In the genomic region with DNA sequence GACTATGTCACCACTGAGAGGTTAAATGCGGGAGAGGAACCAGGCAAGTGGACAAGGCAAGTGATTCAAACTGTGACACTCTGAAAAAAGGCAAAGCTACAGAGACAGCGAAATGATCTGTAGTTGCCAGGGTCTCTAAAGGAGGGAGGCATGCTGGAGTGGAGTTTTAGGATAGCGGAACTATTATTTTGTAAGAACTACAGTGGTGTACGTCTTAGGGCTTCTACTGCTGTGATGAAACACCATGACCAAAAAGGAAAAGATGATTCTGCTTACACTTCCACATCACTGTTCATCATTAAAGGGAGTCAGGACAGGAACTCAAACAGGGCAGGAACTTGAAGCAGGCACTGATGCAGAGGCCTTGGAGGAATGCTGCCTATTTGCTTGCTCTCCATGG, we compare ENCODE assay signal across 19 mouse cellular contexts. TPM values are rescaled to one million over a fixed set of nuclear protein-coding genes. Genes with fewer than 3 reads are reported as not detected.
A peak's percentile ranks its signal among the peaks of the same experiment; 100 is the strongest.
DNase-seq lines count a peak whose midpoint lies in the region; ATAC-seq and TF ChIP-seq lines count a peak whose summit lies in the region.
"Had no signal": no experiment of that assay in that cellular context is flagged by ENCODE, and none has a peak within 500 bp of the region (broad histone marks: within the 10 kb centered on the region; RNA-seq: fewer than 3 reads in every experiment).

No protein-coding gene starts in this region.

- TF ChIP-seq POLR2A in heart, adult 2 months (IDR thresholded peaks at IDR 0.05; ENCODE audit: insufficient read depth, low read depth, low read length), result no peak
- TF ChIP-seq POLR2A in embryonic fibroblast, embryonic 13.5 days (IDR thresholded peaks at IDR 0.05; ENCODE audit: low read depth, low read length), result no peak
- no peak for TF ChIP-seq POLR2A in myocyte (IDR thresholded peaks at IDR 0.05; ENCODE audit: insufficient read length, low read depth)

- no peak for TF ChIP-seq CTCF in heart, adult 2 months (IDR thresholded peaks at IDR 0.05)
- no peak for TF ChIP-seq CTCF in embryonic fibroblast, embryonic 13.5 days (IDR thresholded peaks at IDR 0.05; ENCODE audit: borderline replicate concordance, insufficient read depth, low read length)
- TF ChIP-seq CTCF in intestine, postnatal 0 days (IDR thresholded peaks at IDR 0.05; ENCODE audit: low read depth), result no peak

- peaks cover 4% of the 10 kb centered on the region; the same call in 1 of the 2 replicates for H3K9me3 ChIP-seq in intestine, postnatal 0 days (ENCODE audit: control insufficient read depth)
- H3K9me3 ChIP-seq: embryonic facial prominence, embryonic 10.5 days; hindbrain, embryonic 13.5 days had no signal

- H3K4me1 ChIP-seq in heart, adult 2 months (ENCODE audit: control insufficient read depth, insufficient read depth, low read length), result peaks cover 7% of the 10 kb centered on the region
- peaks cover 5% of the 10 kb centered on the region for H3K4me1 ChIP-seq in embryonic fibroblast, embryonic 13.5 days (ENCODE audit: control insufficient read depth, insufficient read depth, low read length)
- H3K4me1 ChIP-seq in intestine, postnatal 0 days (replicated peaks; ENCODE audit: control insufficient read depth, insufficient read depth, low read length), result no peaks in the 10 kb centered on the region
- H3K4me1 ChIP-seq: forebrain, embryonic 10.5 days; hindbrain, embryonic 13.5 days had no signal

- no peaks in the 10 kb centered on the region for H3K79me2 ChIP-seq in heart, adult 2 months (replicated peaks; ENCODE audit: control insufficient read depth, insufficient read depth, low read length)
- H3K79me2 ChIP-seq in myocyte (ENCODE audit: control insufficient read depth, insufficient read depth), result no peaks in the 10 kb centered on the region

- DNase-seq in heart, adult 2 months, result no peak
- DNase-seq in heart, adult 11 months, result no peak
- DNase-seq in 416B (ENCODE audit: low read depth), result peak; percentile 35
- DNase-seq in thymus, postnatal 25 days, result no peak
- DNase-seq: adrenal gland, postnatal 14 days; cerebellum, adult 2 months; cerebellum, postnatal 10 days; gastrocnemius, postnatal 10 days; heart, postnatal 14 days had no signal

- H3K4me3 ChIP-seq in heart, adult 2 months, result no peak overlapping the region
- H3K4me3 ChIP-seq in embryonic fibroblast, embryonic 13.5 days (ENCODE audit: insufficient read depth, low read length), result no peak overlapping the region
- H3K4me3 ChIP-seq in myocyte, result no peak overlapping the region
- H3K4me3 ChIP-seq in intestine, postnatal 0 days (ENCODE audit: low read depth, low read length), result no peak overlapping the region
- H3K4me3 ChIP-seq: embryonic facial prominence, embryonic 10.5 days; erythroblast, embryonic 14.5 days; forebrain, embryonic 10.5 days; hindbrain, embryonic 13.5 days had no signal

- 61% methylated on average over 4 of the region's 4 CpGs for WGBS in heart, adult 2 months
- WGBS in intestine, postnatal 0 days, result 86% methylated on average over 4 of the region's 4 CpGs

- H3K36me3 ChIP-seq in heart, adult 2 months (ENCODE audit: control insufficient read depth, insufficient read depth, low read length), result no peaks in the 10 kb centered on the region
- no peaks in the 10 kb centered on the region for H3K36me3 ChIP-seq in myocyte (ENCODE audit: control insufficient read depth, insufficient read depth)
- no peaks in the 10 kb centered on the region for H3K36me3 ChIP-seq in intestine, postnatal 0 days (ENCODE audit: control insufficient read depth, insufficient read depth)
- H3K36me3 ChIP-seq: embryonic facial prominence, embryonic 10.5 days; forebrain, embryonic 10.5 days; hindbrain, embryonic 13.5 days had no signal

- intact Hi-C loops in heart, adult 2 months (cut with DNase I), result loop anchor here (1.0 kb wide), 2 partner anchors 18 to 27 kb away; no protein-coding TSS in a partner anchor

- peak overlapping the region; percentile 72 for H3K4me2 ChIP-seq in myocyte (ENCODE audit: low read depth)
- no peak overlapping the region for H3K4me2 ChIP-seq in intestine, postnatal 0 days (replicated peaks; ENCODE audit: low read depth)
- H3K4me2 ChIP-seq: hindbrain, embryonic 13.5 days had no signal

- TF ChIP-seq EP300 in heart, adult 2 months (IDR thresholded peaks at IDR 0.05; ENCODE audit: insufficient read depth, low read depth, low read length), result no peak

- no peak overlapping the region for H3K9ac ChIP-seq in heart, adult 2 months (ENCODE audit: low read depth, low read length)
- no peak overlapping the region for H3K9ac ChIP-seq in intestine, postnatal 0 days (ENCODE audit: low read depth, low read length)
- H3K9ac ChIP-seq: hindbrain, embryonic 13.5 days had no signal

- H3ac ChIP-seq in myocyte (ENCODE audit: control insufficient read depth, insufficient read length), result no peak overlapping the region

- H3K27me3 ChIP-seq in heart, adult 2 months (ENCODE audit: control insufficient read depth, insufficient read depth, low read length), result no peaks in the 10 kb centered on the region
- H3K27me3 ChIP-seq in myocyte (ENCODE audit: control insufficient read depth, insufficient read depth, insufficient read length), result no peaks in the 10 kb centered on the region
- H3K27me3 ChIP-seq in intestine, postnatal 0 days (replicated peaks; ENCODE audit: control insufficient read depth, insufficient read depth, low read length), result no peaks in the 10 kb centered on the region
- H3K27me3 ChIP-seq: hindbrain, embryonic 13.5 days had no signal

- peak overlapping the region; percentile 30; the same call in 1 of the 2 replicates for H3K27ac ChIP-seq in heart, adult 2 months
- H3K27ac ChIP-seq in embryonic fibroblast, embryonic 13.5 days (ENCODE audit: insufficient read depth, low read length), result peak overlapping the region; percentile 49; the same call in 1 of the 2 replicates
- H3K27ac ChIP-seq in intestine, postnatal 0 days (ENCODE audit: low read depth, low read length), result no peak overlapping the region
- H3K27ac ChIP-seq: embryonic facial prominence, embryonic 10.5 days; forebrain, embryonic 10.5 days; hindbrain, embryonic 13.5 days had no signal

- no peak for ATAC-seq in intestine, postnatal 0 days
- ATAC-seq: activated CD4-positive, CD25-positive, alpha-beta regulatory T cell, adult 4 months; forebrain, embryonic 14.5 days; Patski had no signal

TF ChIP-seq in myocyte, 11 proteins besides CTCF, POLR2A, EP300 and RAD21:
- TF ChIP-seq E2F4 (IDR thresholded peaks at IDR 0.05; ENCODE audit: insufficient read depth) (no peak), POLR2AphosphoS2 (IDR thresholded peaks at IDR 0.05; ENCODE audit: insufficient read length, low read depth) (no peak), SRF (IDR thresholded peaks at IDR 0.05; ENCODE audit: control insufficient read depth, insufficient read length, low read depth) (no peak), MAX (IDR thresholded peaks at IDR 0.05; ENCODE audit: low read depth) (no peak), USF1 (IDR thresholded peaks at IDR 0.05; ENCODE audit: low read depth) (no peak), MYOG (IDR thresholded peaks at IDR 0.05; ENCODE audit: control insufficient read depth in 1 of 3, insufficient read depth in 1 of 3, insufficient read length in 2 of 3, low read depth in 2 of 3) (no peak), CEBPB (IDR thresholded peaks at IDR 0.05; ENCODE audit: insufficient read depth, poor library complexity, severe bottlenecking) (no peak), TCF3 (IDR thresholded peaks at IDR 0.05; ENCODE audit: insufficient read length, low read depth) (no peak), REST (IDR thresholded peaks at IDR 0.05; ENCODE audit: insufficient read depth, insufficient read length) (no peak), MYOD1 (IDR thresholded peaks at IDR 0.05; ENCODE audit: control insufficient read depth in 1 of 3, insufficient read length in 2 of 3, low read depth in 2 of 3) (no peak), TCF12 (IDR thresholded peaks at IDR 0.05; ENCODE audit: insufficient read depth, poor library complexity, severe bottlenecking) (no peak)

RNA-seq across cellular contexts. Expression of a gene that starts 12.4 kb away (rescaled TPM):
- total RNA-seq in heart, adult 2 months (2021), result 10 to 100 TPM; 23.0 to 28.1 TPM
- 34.8 and 39.8 TPM in 2 replicates for polyA plus RNA-seq in heart, adult 2 months (2012; rRNA removed)
- polyA plus RNA-seq in embryonic fibroblast, embryonic 13.5 days (2011; ENCODE audit: insufficient read length, low read depth, missing spikeins), result 21.0 and 21.1 TPM in 2 replicates
- polyA plus RNA-seq in myocyte (2012; fragmentation: generic; extraction: Trizol), result 27.1 TPM
- polyA plus RNA-seq in intestine, postnatal 0 days (2015; fragmentation: Nextera tagmentation; extraction: Ambion mirVana), result 18.0 and 19.9 TPM in 2 replicates
